Mouse (Mus musculus): ENCODE measurements around the gene Tsnax. TPM values are rescaled to one million over a fixed set of nuclear protein-coding genes. Genes with fewer than 3 reads are reported as not detected.

Tsnax gene
- polyA plus RNA-seq, 1 experiment from 2014 or later: 139 TPM

DNA sequence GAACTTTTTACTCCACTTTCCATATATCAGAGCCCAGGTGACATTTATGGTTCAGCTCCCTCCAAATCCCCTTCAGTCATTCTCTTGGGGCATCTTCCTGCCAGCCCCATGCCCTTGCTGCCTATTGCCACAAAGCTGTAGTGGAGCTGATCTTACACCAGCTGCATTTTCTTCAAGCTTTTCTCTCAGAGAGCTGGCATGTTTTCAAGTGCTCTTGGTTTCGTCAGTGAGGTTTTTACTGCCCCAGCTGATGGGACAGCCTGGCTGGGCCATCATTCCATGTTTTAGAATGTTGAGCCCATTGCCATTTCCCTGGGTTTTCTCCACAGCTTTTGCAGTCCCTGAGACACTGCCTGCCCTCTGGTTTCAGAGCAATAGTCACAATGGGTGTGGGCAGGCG, 17.0 kb upstream of the Tsnax start:
- no peak overlapping the region for H3K9ac ChIP-seq
- H3K4me3 ChIP-seq: no peak overlapping the region
- WGBS: 65% methylated on average over 2 of the region's 2 CpGs
- H3K27me3 ChIP-seq: peaks cover 21% of the 10 kb centered on the region
- H3K4me1 ChIP-seq: peaks cover 5% of the 10 kb centered on the region; the same call in 1 of the 2 replicates
- H3K27ac ChIP-seq: no peak overlapping the region
- no peak overlapping the region for H3K4me2 ChIP-seq (replicated peaks)
- H3K36me3 ChIP-seq: no peaks in the 10 kb centered on the region
- ATAC-seq (ENCODE audit: low FRiP score, low read depth): no peak
- H3K9me3 ChIP-seq: peaks cover 17% of the 10 kb centered on the region; the same call in 1 of the 2 replicates

GRCm38 (mm10) chr8:125024085-125024484, 11.3 kb downstream of the Tsnax start:
- WGBS: 92% methylated on average over 8 of the region's 8 CpGs
- Histone ChIP-seq H3K36me3 (peaks cover 60% of the 10 kb centered on the region), H3K4me2 (replicated peaks) (no peak overlapping the region), H3K27me3 (no peaks in the 10 kb centered on the region), H3K9me3 (no peaks in the 10 kb centered on the region), H3K4me1 (0 out of 2 replicates have a peak, but pooled peaks cover 4% of the 10 kb centered on the region), H3K4me3 (no peak overlapping the region), H3K9ac (no peak overlapping the region), H3K27ac (no peak overlapping the region)
- no peak for ATAC-seq (ENCODE audit: low FRiP score, low read depth)

DNA sequence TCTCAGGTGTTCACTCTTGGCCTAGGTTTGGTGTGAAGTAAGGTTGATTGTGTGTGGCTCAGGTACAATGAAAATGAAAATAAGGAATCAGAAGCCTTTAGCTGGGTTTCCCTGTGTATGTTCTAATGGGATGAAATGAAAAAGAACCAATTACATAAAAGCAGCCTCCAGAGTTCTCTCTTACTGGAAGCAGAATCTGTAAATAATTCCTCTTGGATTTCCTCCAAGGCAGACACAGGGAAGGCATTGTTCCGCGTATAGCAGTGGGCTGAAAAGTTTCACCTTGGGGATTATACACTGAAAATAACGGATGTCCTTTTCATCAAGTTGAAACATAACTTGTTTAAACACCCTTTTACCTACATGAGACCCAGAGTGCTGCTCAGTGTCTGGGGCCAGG, 14.4 kb downstream of the Tsnax start:
- ATAC-seq (ENCODE audit: low FRiP score, low read depth): no peak
- WGBS: 61% methylated on average over 3 of the region's 3 CpGs
- no peak overlapping the region for H3K4me3 ChIP-seq
- H3K27me3 ChIP-seq: no peaks in the 10 kb centered on the region
- H3K9ac ChIP-seq: no peak overlapping the region
- 0 out of 2 replicates have a peak, but pooled peaks cover 4% of the 10 kb centered on the region for H3K4me1 ChIP-seq
- no peak overlapping the region for H3K4me2 ChIP-seq (replicated peaks)
- peaks cover 82% of the 10 kb centered on the region for H3K36me3 ChIP-seq
- no peaks in the 10 kb centered on the region for H3K9me3 ChIP-seq
- H3K27ac ChIP-seq: no peak overlapping the region

GRCm38 (mm10) chr8:125028841-125029240, 16.0 kb downstream of the Tsnax start:
- no peak overlapping the region for H3K4me2 ChIP-seq (replicated peaks)
- no peaks in the 10 kb centered on the region for H3K27me3 ChIP-seq
- H3K9ac ChIP-seq: no peak overlapping the region
- no peaks in the 10 kb centered on the region for H3K9me3 ChIP-seq
- peaks cover 94% of the 10 kb centered on the region for H3K36me3 ChIP-seq
- no peak overlapping the region for H3K4me3 ChIP-seq
- 88% methylated on average over 5 of the region's 5 CpGs for WGBS
- 0 out of 2 replicates have a peak, but pooled peaks cover 4% of the 10 kb centered on the region for H3K4me1 ChIP-seq
- H3K27ac ChIP-seq: no peak overlapping the region
- no peak for ATAC-seq (ENCODE audit: low FRiP score, low read depth)

GRCm38 (mm10) chr8:125031276-125031675, 18.5 kb downstream of the Tsnax start:
- ATAC-seq (ENCODE audit: low FRiP score, low read depth): no peak
- no peak overlapping the region for H3K9ac ChIP-seq
- 0 out of 2 replicates have a peak, but pooled peaks cover 4% of the 10 kb centered on the region for H3K4me1 ChIP-seq
- no peak overlapping the region for H3K4me3 ChIP-seq
- no peak overlapping the region for H3K27ac ChIP-seq
- no peaks in the 10 kb centered on the region for H3K9me3 ChIP-seq
- no peaks in the 10 kb centered on the region for H3K27me3 ChIP-seq
- WGBS: 81% methylated on average over 5 of the region's 5 CpGs
- no peak overlapping the region for H3K4me2 ChIP-seq (replicated peaks)
- H3K36me3 ChIP-seq: peaks cover 91% of the 10 kb centered on the region

DNA sequence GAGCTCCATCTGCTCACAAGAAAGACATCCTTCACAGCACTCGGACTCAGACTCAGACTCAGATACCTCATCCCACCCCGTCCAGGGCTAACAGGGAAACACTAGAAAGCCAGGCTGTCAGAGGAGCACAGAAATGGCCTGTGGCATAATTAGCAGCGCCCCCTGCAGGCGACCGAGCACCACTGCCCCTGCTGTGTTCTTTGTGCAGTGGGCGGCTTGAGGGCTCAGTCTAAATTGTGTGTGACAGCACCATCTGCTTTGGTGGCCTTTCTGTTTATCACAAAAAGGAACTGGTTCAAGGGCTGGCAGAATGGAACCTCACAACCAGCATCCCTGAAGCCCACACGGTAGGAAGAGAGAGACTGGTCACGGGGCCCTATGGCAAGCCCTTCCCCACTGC, 21.9 kb downstream of the Tsnax start:
- Histone ChIP-seq H3K27ac (no peak overlapping the region), H3K4me3 (no peak overlapping the region), H3K4me2 (replicated peaks) (no peak overlapping the region), H3K9ac (no peak overlapping the region), H3K36me3 (peaks cover 89% of the 10 kb centered on the region), H3K4me1 (no peaks in the 10 kb centered on the region), H3K9me3 (0 out of 2 replicates have a peak, but pooled peaks cover under 1% of the 10 kb centered on the region), H3K27me3 (no peaks in the 10 kb centered on the region)
- peak; percentile 24; the same call in 1 of the 2 replicates for ATAC-seq (ENCODE audit: low FRiP score, low read depth)
- WGBS: 53% methylated on average over 8 of the region's 8 CpGs

GRCm38 (mm10) chr8:125037081-125037480, 24.3 kb downstream of the Tsnax start:
- Histone ChIP-seq H3K27me3 (no peaks in the 10 kb centered on the region), H3K9me3 (0 out of 2 replicates have a peak, but pooled peaks cover 5% of the 10 kb centered on the region), H3K36me3 (peaks cover 77% of the 10 kb centered on the region), H3K4me1 (peaks cover 12% of the 10 kb centered on the region; the same call in 1 of the 2 replicates), H3K4me2 (replicated peaks) (no peak overlapping the region), H3K9ac (no peak overlapping the region), H3K27ac (no peak overlapping the region), H3K4me3 (no peak overlapping the region)
- 58% methylated on average over 7 of the region's 7 CpGs for WGBS
- no peak for ATAC-seq (ENCODE audit: low FRiP score, low read depth)

DNA sequence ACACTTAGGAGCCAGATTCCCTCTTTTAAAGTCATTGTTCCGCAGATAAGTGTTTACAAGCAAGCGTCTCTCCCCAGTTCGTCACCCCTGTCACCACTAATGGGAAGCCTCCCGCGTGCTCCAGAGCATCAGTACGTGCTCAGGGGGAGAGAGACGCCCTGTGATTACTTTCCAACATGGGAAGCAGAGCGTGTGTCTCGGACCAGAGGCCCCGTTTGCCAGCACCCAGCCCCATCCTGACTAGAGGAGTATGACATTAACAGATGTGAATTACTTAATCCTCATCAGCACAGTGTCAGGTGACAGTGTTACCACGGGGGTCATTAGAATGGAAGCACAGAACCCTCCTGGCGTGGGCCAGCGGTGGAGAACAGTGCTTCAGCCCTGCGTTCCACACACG, 25.9 kb downstream of the Tsnax start:
- H3K36me3 ChIP-seq: peaks cover 62% of the 10 kb centered on the region
- no peak overlapping the region for H3K4me2 ChIP-seq (replicated peaks)
- peaks cover 18% of the 10 kb centered on the region for H3K4me1 ChIP-seq
- no peak overlapping the region for H3K4me3 ChIP-seq
- 0 out of 2 replicates have a peak, but pooled peaks cover 5% of the 10 kb centered on the region for H3K9me3 ChIP-seq
- no peak overlapping the region for H3K27ac ChIP-seq
- no peak overlapping the region for H3K9ac ChIP-seq
- 76% methylated on average over 15 of the region's 15 CpGs for WGBS
- no peak for ATAC-seq (ENCODE audit: low FRiP score, low read depth)
- H3K27me3 ChIP-seq: no peaks in the 10 kb centered on the region

- H3K4me1 ChIP-seq: peaks cover 20% of the 10 kb centered on the region
- H3K4me2 ChIP-seq (replicated peaks): no peak overlapping the region
- no peaks in the 10 kb centered on the region for H3K27me3 ChIP-seq
- 37% methylated on average over 15 of the region's 15 CpGs for WGBS
- H3K27ac ChIP-seq: no peak overlapping the region
- peaks cover 47% of the 10 kb centered on the region for H3K36me3 ChIP-seq
- no peak for ATAC-seq (ENCODE audit: low FRiP score, low read depth)
- H3K4me3 ChIP-seq: no peak overlapping the region
- no peak overlapping the region for H3K9ac ChIP-seq
- 0 out of 2 replicates have a peak, but pooled peaks cover 5% of the 10 kb centered on the region for H3K9me3 ChIP-seq
Observed at GRCm38 (mm10) chr8:125040587-125041375, 28.0 kb downstream of the Tsnax start.

GRCm38 (mm10) chr8:125041496-125041895, 28.7 kb downstream of the Tsnax start:
- Histone ChIP-seq H3K4me2 (replicated peaks) (no peak overlapping the region), H3K9me3 (0 out of 2 replicates have a peak, but pooled peaks cover 5% of the 10 kb centered on the region), H3K4me1 (peaks cover 20% of the 10 kb centered on the region), H3K27ac (peak overlapping the region; percentile 22; the same call in 1 of the 2 replicates), H3K27me3 (no peaks in the 10 kb centered on the region), H3K36me3 (peaks cover 42% of the 10 kb centered on the region), H3K4me3 (no peak overlapping the region), H3K9ac (no peak overlapping the region)
- 21% methylated on average over 2 of the region's 2 CpGs for WGBS
- ATAC-seq (ENCODE audit: low FRiP score, low read depth): no peak

- WGBS: 52% methylated on average over 7 of the region's 7 CpGs
- Histone ChIP-seq H3K4me3 (no peak overlapping the region), H3K36me3 (peaks cover 24% of the 10 kb centered on the region), H3K27ac (peak overlapping the region; percentile 52; the same call in 1 of the 2 replicates), H3K9me3 (0 out of 2 replicates have a peak, but pooled peaks cover 5% of the 10 kb centered on the region), H3K4me2 (replicated peaks) (no peak overlapping the region), H3K9ac (no peak overlapping the region), H3K4me1 (peaks cover 20% of the 10 kb centered on the region), H3K27me3 (no peaks in the 10 kb centered on the region)
- no peak for ATAC-seq (ENCODE audit: low FRiP score, low read depth)
Observed at GRCm38 (mm10) chr8:125043394-125043793, 30.6 kb downstream of the Tsnax start.

GRCm38 (mm10) chr8:125043935-125044334, 31.1 kb downstream of the Tsnax start:
- Histone ChIP-seq H3K36me3 (peaks cover 18% of the 10 kb centered on the region), H3K9ac (no peak overlapping the region), H3K4me2 (replicated peaks) (no peak overlapping the region), H3K4me3 (no peak overlapping the region), H3K27me3 (no peaks in the 10 kb centered on the region), H3K27ac (peak overlapping the region; percentile 10; the same call in 1 of the 2 replicates), H3K4me1 (peaks cover 20% of the 10 kb centered on the region), H3K9me3 (0 out of 2 replicates have a peak, but pooled peaks cover 5% of the 10 kb centered on the region)
- WGBS: 16% methylated on average over 9 of the region's 9 CpGs
- no peak for ATAC-seq (ENCODE audit: low FRiP score, low read depth)

Measured in limb, embryonic 13.5 days (tissue).